Mouse (Mus musculus): Measurements from ENCODE around the gene Garem2. TPM values are rescaled to one million over a fixed set of nuclear protein-coding genes. Genes with fewer than 3 reads are reported as not detected.

Garem2 gene
- polyA plus RNA-seq, 1 experiment from 2014 or later: 0.02 TPM

GRCm38 (mm10) chr5:30115718-30116117, 10.8 kb downstream of the Garem2 start:
- H3K27ac ChIP-seq (ENCODE audit: low read length): no peak overlapping the region
- no peak overlapping the region for H3K4me2 ChIP-seq (ENCODE audit: low read depth, low read length)
- no peak for ATAC-seq (ENCODE audit: low read depth)
- WGBS (ENCODE audit: insufficient replicate concordance): 37% methylated on average over 10 of the region's 10 CpGs
- H3K9me3 ChIP-seq (replicated peaks; ENCODE audit: control insufficient read depth, low read length): no peaks in the 10 kb centered on the region
- peaks cover 10% of the 10 kb centered on the region for H3K4me1 ChIP-seq (ENCODE audit: control insufficient read depth, low read depth, low read length)
- H3K4me3 ChIP-seq (ENCODE audit: low read depth, low read length): no peak overlapping the region
- peaks cover 9% of the 10 kb centered on the region for H3K36me3 ChIP-seq (ENCODE audit: control insufficient read depth, insufficient read depth)
- peaks cover 41% of the 10 kb centered on the region for H3K27me3 ChIP-seq (ENCODE audit: control insufficient read depth, insufficient read depth, low read depth, low read length)
- no peak overlapping the region for H3K9ac ChIP-seq (ENCODE audit: low read depth, low read length)

- peaks cover 25% of the 10 kb centered on the region for H3K27me3 ChIP-seq (ENCODE audit: control insufficient read depth, insufficient read depth, low read depth, low read length)
- no peak overlapping the region for H3K27ac ChIP-seq (ENCODE audit: low read length)
- no peak overlapping the region for H3K9ac ChIP-seq (ENCODE audit: low read depth, low read length)
- ATAC-seq (ENCODE audit: low read depth): no peak
- H3K4me2 ChIP-seq (ENCODE audit: low read depth, low read length): no peak overlapping the region
- no peak overlapping the region for H3K4me3 ChIP-seq (ENCODE audit: low read depth, low read length)
- H3K9me3 ChIP-seq (replicated peaks; ENCODE audit: control insufficient read depth, low read length): no peaks in the 10 kb centered on the region
- 77% methylated on average over 1 of the region's 1 CpGs for WGBS (ENCODE audit: insufficient replicate concordance)
- H3K4me1 ChIP-seq (ENCODE audit: control insufficient read depth, low read depth, low read length): peaks cover 4% of the 10 kb centered on the region
- H3K36me3 ChIP-seq (ENCODE audit: control insufficient read depth, insufficient read depth): peaks cover 30% of the 10 kb centered on the region
Measured at GRCm38 (mm10) chr5:30118018-30118417, 13.1 kb downstream of the Garem2 start.

GRCm38 (mm10) chr5:30119163-30119562, 14.2 kb downstream of the Garem2 start:
- no peak overlapping the region for H3K27ac ChIP-seq (ENCODE audit: low read length)
- H3K4me3 ChIP-seq (ENCODE audit: low read depth, low read length): no peak overlapping the region
- no peak for ATAC-seq (ENCODE audit: low read depth)
- H3K36me3 ChIP-seq (ENCODE audit: control insufficient read depth, insufficient read depth): peaks cover 39% of the 10 kb centered on the region
- H3K27me3 ChIP-seq (ENCODE audit: control insufficient read depth, insufficient read depth, low read depth, low read length): peaks cover 13% of the 10 kb centered on the region
- no peak overlapping the region for H3K4me2 ChIP-seq (ENCODE audit: low read depth, low read length)
- WGBS (ENCODE audit: insufficient replicate concordance): 84% methylated on average over 6 of the region's 6 CpGs
- H3K9ac ChIP-seq (ENCODE audit: low read depth, low read length): no peak overlapping the region
- H3K4me1 ChIP-seq (ENCODE audit: control insufficient read depth, low read depth, low read length): peaks cover 4% of the 10 kb centered on the region
- no peaks in the 10 kb centered on the region for H3K9me3 ChIP-seq (replicated peaks; ENCODE audit: control insufficient read depth, low read length)

- Histone ChIP-seq H3K9me3 (replicated peaks; ENCODE audit: control insufficient read depth, low read length) (no peaks in the 10 kb centered on the region), H3K4me3 (ENCODE audit: low read depth, low read length) (no peak overlapping the region), H3K9ac (ENCODE audit: low read depth, low read length) (no peak overlapping the region), H3K4me1 (ENCODE audit: control insufficient read depth, low read depth, low read length) (no peaks in the 10 kb centered on the region), H3K4me2 (ENCODE audit: low read depth, low read length) (no peak overlapping the region), H3K27ac (ENCODE audit: low read length) (no peak overlapping the region), H3K36me3 (ENCODE audit: control insufficient read depth, insufficient read depth) (peaks cover 46% of the 10 kb centered on the region), H3K27me3 (ENCODE audit: control insufficient read depth, insufficient read depth, low read depth, low read length) (peaks cover 4% of the 10 kb centered on the region; the same call in 1 of the 2 replicates)
- no peak for ATAC-seq (ENCODE audit: low read depth)
- 77% methylated on average over 7 of the region's 7 CpGs for WGBS (ENCODE audit: insufficient replicate concordance)
Measured at GRCm38 (mm10) chr5:30120106-30120505, 15.1 kb downstream of the Garem2 start.

- 87% methylated on average over 6 of the region's 6 CpGs for WGBS (ENCODE audit: insufficient replicate concordance)
- no peak for ATAC-seq (ENCODE audit: low read depth)
- Histone ChIP-seq H3K27ac (ENCODE audit: low read length) (no peak overlapping the region), H3K9me3 (replicated peaks; ENCODE audit: control insufficient read depth, low read length) (no peaks in the 10 kb centered on the region), H3K27me3 (ENCODE audit: control insufficient read depth, insufficient read depth, low read depth, low read length) (no peaks in the 10 kb centered on the region), H3K4me2 (ENCODE audit: low read depth, low read length) (no peak overlapping the region), H3K4me3 (ENCODE audit: low read depth, low read length) (no peak overlapping the region), H3K4me1 (ENCODE audit: control insufficient read depth, low read depth, low read length) (no peaks in the 10 kb centered on the region), H3K9ac (ENCODE audit: low read depth, low read length) (no peak overlapping the region), H3K36me3 (ENCODE audit: control insufficient read depth, insufficient read depth) (peaks cover 57% of the 10 kb centered on the region)
Measured at GRCm38 (mm10) chr5:30122481-30122880, 17.5 kb downstream of the Garem2 start.

- no peak overlapping the region for H3K4me2 ChIP-seq (ENCODE audit: low read depth, low read length)
- no peak overlapping the region for H3K27ac ChIP-seq (ENCODE audit: low read length)
- H3K4me1 ChIP-seq (ENCODE audit: control insufficient read depth, low read depth, low read length): no peaks in the 10 kb centered on the region
- WGBS (ENCODE audit: insufficient replicate concordance): 42% methylated on average over 5 of the region's 5 CpGs
- H3K27me3 ChIP-seq (ENCODE audit: control insufficient read depth, insufficient read depth, low read depth, low read length): no peaks in the 10 kb centered on the region
- no peak overlapping the region for H3K4me3 ChIP-seq (ENCODE audit: low read depth, low read length)
- no peaks in the 10 kb centered on the region for H3K9me3 ChIP-seq (replicated peaks; ENCODE audit: control insufficient read depth, low read length)
- H3K9ac ChIP-seq (ENCODE audit: low read depth, low read length): no peak overlapping the region
- ATAC-seq (ENCODE audit: low read depth): no peak
- H3K36me3 ChIP-seq (ENCODE audit: control insufficient read depth, insufficient read depth): peaks cover 64% of the 10 kb centered on the region
Measured at GRCm38 (mm10) chr5:30125587-30125986, 20.6 kb downstream of the Garem2 start.

GRCm38 (mm10) chr5:30126756-30127155, 21.8 kb downstream of the Garem2 start:
- Histone ChIP-seq H3K9ac (ENCODE audit: low read depth, low read length) (no peak overlapping the region), H3K27ac (ENCODE audit: low read length) (no peak overlapping the region), H3K36me3 (ENCODE audit: control insufficient read depth, insufficient read depth) (peaks cover 52% of the 10 kb centered on the region), H3K27me3 (ENCODE audit: control insufficient read depth, insufficient read depth, low read depth, low read length) (no peaks in the 10 kb centered on the region), H3K9me3 (replicated peaks; ENCODE audit: control insufficient read depth, low read length) (no peaks in the 10 kb centered on the region), H3K4me2 (ENCODE audit: low read depth, low read length) (no peak overlapping the region), H3K4me3 (ENCODE audit: low read depth, low read length) (no peak overlapping the region), H3K4me1 (ENCODE audit: control insufficient read depth, low read depth, low read length) (no peaks in the 10 kb centered on the region)
- no peak for ATAC-seq (ENCODE audit: low read depth)
- 77% methylated on average over 7 of the region's 7 CpGs for WGBS (ENCODE audit: insufficient replicate concordance)

- H3K4me3 ChIP-seq (ENCODE audit: low read depth, low read length): no peak overlapping the region
- peaks cover 44% of the 10 kb centered on the region for H3K36me3 ChIP-seq (ENCODE audit: control insufficient read depth, insufficient read depth)
- 84% methylated on average over 13 of the region's 13 CpGs for WGBS (ENCODE audit: insufficient replicate concordance)
- no peak overlapping the region for H3K9ac ChIP-seq (ENCODE audit: low read depth, low read length)
- no peaks in the 10 kb centered on the region for H3K27me3 ChIP-seq (ENCODE audit: control insufficient read depth, insufficient read depth, low read depth, low read length)
- H3K27ac ChIP-seq (ENCODE audit: low read length): no peak overlapping the region
- no peaks in the 10 kb centered on the region for H3K9me3 ChIP-seq (replicated peaks; ENCODE audit: control insufficient read depth, low read length)
- H3K4me2 ChIP-seq (ENCODE audit: low read depth, low read length): no peak overlapping the region
- H3K4me1 ChIP-seq (ENCODE audit: control insufficient read depth, low read depth, low read length): no peaks in the 10 kb centered on the region
- no peak for ATAC-seq (ENCODE audit: low read depth)
Measured at GRCm38 (mm10) chr5:30127921-30128597, 23.1 kb downstream of the Garem2 start.

GRCm38 (mm10) chr5:30128680-30129079, 23.7 kb downstream of the Garem2 start:
- ATAC-seq (ENCODE audit: low read depth): no peak
- H3K27me3 ChIP-seq (ENCODE audit: control insufficient read depth, insufficient read depth, low read depth, low read length): no peaks in the 10 kb centered on the region
- H3K9ac ChIP-seq (ENCODE audit: low read depth, low read length): no peak overlapping the region
- H3K36me3 ChIP-seq (ENCODE audit: control insufficient read depth, insufficient read depth): peaks cover 40% of the 10 kb centered on the region
- H3K4me3 ChIP-seq (ENCODE audit: low read depth, low read length): no peak overlapping the region
- WGBS (ENCODE audit: insufficient replicate concordance): 87% methylated on average over 6 of the region's 6 CpGs
- no peaks in the 10 kb centered on the region for H3K9me3 ChIP-seq (replicated peaks; ENCODE audit: control insufficient read depth, low read length)
- no peak overlapping the region for H3K27ac ChIP-seq (ENCODE audit: low read length)
- no peaks in the 10 kb centered on the region for H3K4me1 ChIP-seq (ENCODE audit: control insufficient read depth, low read depth, low read length)
- no peak overlapping the region for H3K4me2 ChIP-seq (ENCODE audit: low read depth, low read length)
